Mouse (Mus musculus): ENCODE measurements around the gene Rgs16. TPM values are rescaled to one million over a fixed set of nuclear protein-coding genes. Genes with fewer than 3 reads are reported as not detected.

The Rgs16 gene
- polyA plus RNA-seq, 2 experiments, result 8.5 to 21.9 TPM

DNA sequence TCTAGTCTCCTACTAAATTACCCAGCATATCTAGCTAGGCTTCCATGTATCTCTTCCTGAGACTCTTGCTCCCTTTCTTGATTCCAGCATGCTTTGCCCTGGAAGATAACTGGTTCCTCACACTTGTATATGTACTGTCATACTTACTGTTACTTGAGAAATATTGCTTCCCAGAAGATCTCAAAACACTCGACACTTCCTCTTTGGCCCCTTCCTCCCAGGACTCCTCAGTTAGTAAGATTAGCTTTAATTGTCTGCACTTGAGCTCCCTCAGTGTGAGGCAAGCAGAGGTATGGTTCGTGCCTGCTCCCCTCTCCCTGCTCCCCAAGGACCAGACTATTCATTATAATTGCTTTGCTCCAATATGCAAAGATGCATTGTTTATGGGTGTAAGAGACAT is 50.6 kb downstream of the Rgs16 start:
- Histone ChIP-seq H3K9ac (ENCODE audit: low read depth, low read length, severe bottlenecking) (no peak overlapping the region), H3K4me2 (replicated peaks; ENCODE audit: low read depth, low read length, severe bottlenecking) (no peak overlapping the region), H3K36me3 (ENCODE audit: control insufficient read depth, insufficient read depth, low read length) (no peaks in the 10 kb centered on the region), H3K27ac (replicated peaks; ENCODE audit: low read depth, low read length) (no peak overlapping the region), H3K9me3 (ENCODE audit: control insufficient read depth, low read length) (no peaks in the 10 kb centered on the region), H3K27me3 (ENCODE audit: control insufficient read depth, insufficient read depth, low read length) (no peaks in the 10 kb centered on the region), H3K4me3 (replicated peaks; ENCODE audit: low read length) (no peak overlapping the region), H3K4me1 (ENCODE audit: control insufficient read depth, insufficient read depth, low read length) (no peaks in the 10 kb centered on the region)
- ATAC-seq (ENCODE audit: low FRiP score, low read depth) (no peak), DNase-seq (ENCODE audit: low spot score) (no peak)
- TF ChIP-seq POLR2A (IDR thresholded peaks at IDR 0.05; ENCODE audit: borderline replicate concordance, extremely low read depth, insufficient read depth, insufficient read length), result no peak
- WGBS, result 58% methylated on average over 2 of the region's 2 CpGs

DNA sequence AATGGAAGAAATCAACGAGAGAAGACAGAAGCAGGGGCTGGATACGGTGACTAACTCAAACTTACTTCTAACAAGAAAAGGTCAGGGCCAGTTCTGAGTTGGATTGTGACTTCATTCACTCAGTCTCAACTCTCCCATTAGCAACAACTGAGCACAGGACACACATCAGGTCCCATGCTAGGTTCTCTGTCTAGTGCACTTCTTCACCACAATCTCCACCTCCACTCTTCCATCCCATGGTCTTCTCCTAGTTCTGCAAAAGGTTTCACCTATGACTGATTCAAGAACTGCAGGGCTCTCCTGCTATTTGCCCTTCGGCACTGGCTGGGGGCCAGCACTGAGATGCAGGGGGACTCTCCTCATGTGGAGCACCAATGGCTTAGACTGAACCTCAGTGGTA is 54.1 kb downstream of the Rgs16 start:
- WGBS, result 67% methylated on average over 3 of the region's 3 CpGs

More for the DNA sequence above, 54.1 kb downstream of the Rgs16 start:
- TF ChIP-seq POLR2A (IDR thresholded peaks at IDR 0.05; ENCODE audit: borderline replicate concordance, extremely low read depth, insufficient read depth, insufficient read length), result no peak
- H3K4me3 ChIP-seq (replicated peaks; ENCODE audit: low read length), result no peak overlapping the region
- H3K36me3 ChIP-seq (ENCODE audit: control insufficient read depth, insufficient read depth, low read length), result no peaks in the 10 kb centered on the region
- H3K4me2 ChIP-seq (replicated peaks; ENCODE audit: low read depth, low read length, severe bottlenecking), result no peak overlapping the region
- no peaks in the 10 kb centered on the region for H3K27me3 ChIP-seq (ENCODE audit: control insufficient read depth, insufficient read depth, low read length)
- H3K9ac ChIP-seq (ENCODE audit: low read depth, low read length, severe bottlenecking), result no peak overlapping the region
- DNase-seq (ENCODE audit: low spot score) (no peak), ATAC-seq (ENCODE audit: low FRiP score, low read depth) (no peak)
- no peaks in the 10 kb centered on the region for H3K4me1 ChIP-seq (ENCODE audit: control insufficient read depth, insufficient read depth, low read length)
- H3K27ac ChIP-seq (replicated peaks; ENCODE audit: low read depth, low read length), result no peak overlapping the region
- H3K9me3 ChIP-seq (ENCODE audit: control insufficient read depth, low read length), result no peaks in the 10 kb centered on the region

Other genes starting within 250 kb of the Rgs16 start
- 6.4 and 7.1 TPM in 2 replicates for gene Npl, start 190.3 kb upstream of the Rgs16 start, polyA plus RNA-seq (2012; rRNA removed)
- gene Npl, start 190.3 kb upstream of the Rgs16 start, polyA plus RNA-seq (2014; fragmentation: Nextera tagmentation; extraction: Ambion mirVana), result 12.0 and 12.9 TPM in 2 replicates
- 1.9 and 2.3 TPM in 2 replicates for gene Rgs8, start 87.3 kb upstream of the Rgs16 start, polyA plus RNA-seq (2012; rRNA removed)
- gene Rgs8, start 87.3 kb upstream of the Rgs16 start, polyA plus RNA-seq (2014; fragmentation: Nextera tagmentation; extraction: Ambion mirVana), result 1.1 and 1.3 TPM in 2 replicates
- gene Rnasel, start 9.1 kb downstream of the Rgs16 start, polyA plus RNA-seq (2012; rRNA removed), result 19.4 and 23.5 TPM in 2 replicates
- gene Rnasel, start 9.1 kb downstream of the Rgs16 start, polyA plus RNA-seq (2014; fragmentation: Nextera tagmentation; extraction: Ambion mirVana), result 10.0 and 14.1 TPM in 2 replicates
- 0.13 and 0.15 TPM in 2 replicates for gene Rgsl1, start 103.8 kb downstream of the Rgs16 start, polyA plus RNA-seq (2012; rRNA removed)
- gene Rgsl1, start 103.8 kb downstream of the Rgs16 start, polyA plus RNA-seq (2014; fragmentation: Nextera tagmentation; extraction: Ambion mirVana), result not detected in 2 replicates
- not detected in 2 replicates for gene Teddm1b, start 134.0 kb downstream of the Rgs16 start, polyA plus RNA-seq (2012; rRNA removed)
- 0.22 and 0.23 TPM in 2 replicates for gene Teddm1b, start 134.0 kb downstream of the Rgs16 start, polyA plus RNA-seq (2014; fragmentation: Nextera tagmentation; extraction: Ambion mirVana)
- gene Teddm1a, start 151.4 kb downstream of the Rgs16 start, polyA plus RNA-seq (2012; rRNA removed), result not detected in 2 replicates
- not detected in 2 replicates for gene Teddm1a, start 151.4 kb downstream of the Rgs16 start, polyA plus RNA-seq (2014; fragmentation: Nextera tagmentation; extraction: Ambion mirVana)
- 88.6 and 93.4 TPM in 2 replicates for gene Glul, start 159.6 kb downstream of the Rgs16 start, polyA plus RNA-seq (2012; rRNA removed)
- 92.9 and 94.2 TPM in 2 replicates for gene Glul, start 159.6 kb downstream of the Rgs16 start, polyA plus RNA-seq (2014; fragmentation: Nextera tagmentation; extraction: Ambion mirVana)
- gene Teddm2, start 159.9 kb downstream of the Rgs16 start, polyA plus RNA-seq (2012; rRNA removed), result 0.24 and 0.58 TPM in 2 replicates
- 0.54 and 0.62 TPM in 2 replicates for gene Teddm2, start 159.9 kb downstream of the Rgs16 start, polyA plus RNA-seq (2014; fragmentation: Nextera tagmentation; extraction: Ambion mirVana)